Mouse (Mus musculus) C2C12 (cell line): ENCODE results near the gene Slc4a4.

Experiments
- CEBPB ChIP-seq: IDR thresholded peaks from one replicate; pipeline ENCODE4 v1.6.1; 2011; ENCODE audit warnings: low read depth, mild to moderate bottlenecking, control low read depth, moderate library complexity
- CTCF ChIP-seq: IDR thresholded peaks from one replicate; pipeline ENCODE4 v1.5.1; 2011; ENCODE audit not compliant: control insufficient read depth, insufficient read depth, insufficient read length

GRCm38 (mm10) chr5:88903526-88903925 is 16.9 kb downstream of the Slc4a4 start:
- TF ChIP-seq CTCF, result no peak
- TF ChIP-seq CEBPB, result no peak
